Mouse (Mus musculus) spleen, adult 2 months (tissue): ENCODE data around the gene Vim.

ENCODE experiments used
- CTCF ChIP-seq: fragments of 200-500 bp; IDR thresholded peaks from 2 replicates; pipeline ENCODE4 v1.5.1; 2011; ENCODE audit warnings: mild to moderate bottlenecking, inconsistent platforms; ENCODE audit not compliant: insufficient read depth, insufficient read length, insufficient replicate concordance; ENCODE audit errors: extremely low read depth
- POLR2A ChIP-seq: fragments of 200-500 bp; IDR thresholded peaks from 2 replicates; pipeline ENCODE4 v1.6.1; 2011; ENCODE audit warnings: low read depth, low read length, inconsistent platforms

DNA sequence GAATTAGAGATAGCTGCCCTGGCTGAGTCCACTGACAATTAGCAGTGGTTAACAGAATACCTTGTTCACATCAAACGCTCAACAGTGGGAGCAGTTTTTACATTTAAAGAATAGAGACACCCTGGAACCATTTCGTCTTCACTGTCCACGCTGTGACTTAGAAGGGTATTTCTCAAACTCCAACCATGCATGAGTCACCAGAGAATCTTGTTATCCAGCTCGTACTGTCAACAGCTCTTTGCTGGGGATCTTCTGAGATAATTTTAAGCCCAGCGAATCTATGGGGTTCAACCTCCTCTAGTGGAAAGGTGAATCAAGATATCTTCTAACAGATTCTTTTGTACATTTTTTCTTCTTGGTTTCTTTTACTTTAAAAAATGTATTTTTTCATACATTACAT, 24.4 kb downstream of the Vim start:
- TF ChIP-seq CTCF (no peak), POLR2A (no peak)
